Mouse (Mus musculus) intestine, embryonic 15.5 days (tissue): ENCODE measurements around the gene Gmnc. TPM values are rescaled to one million over a fixed set of nuclear protein-coding genes. Genes with fewer than 3 reads are reported as not detected.

ENCODE experiments used
- ATAC-seq: fragments of 200-750 bp; cut with Nextera tagmentation; 2 replicates; pipeline ENCODE4 v1.8.0; 2017; ENCODE audit warnings: moderate TSS enrichment, moderate library complexity
- H3K27ac ChIP-seq: fragments of 300-500 bp; sonication (generic); 2 replicates; pipeline ENCODE4 v1.5.1; 2015; ENCODE audit warnings: mild to moderate bottlenecking, inconsistent platforms
- H3K27me3 ChIP-seq: fragments of 300-500 bp; sonication (generic); replicated peaks from 2 replicates; pipeline ENCODE4 v1.6.1; 2015; ENCODE audit warnings: inconsistent platforms
- H3K36me3 ChIP-seq: fragments of 300-500 bp; sonication (generic); 2 replicates; pipeline ENCODE4 v1.6.1; 2015; ENCODE audit warnings: inconsistent platforms
- H3K4me1 ChIP-seq: fragments of 300-500 bp; sonication (generic); replicated peaks from 2 replicates; pipeline ENCODE4 v1.6.1; 2015; ENCODE audit warnings: inconsistent platforms
- H3K4me2 ChIP-seq: fragments of 300-500 bp; sonication (generic); replicated peaks from 2 replicates; pipeline ENCODE4 v1.6.1; 2015; ENCODE audit warnings: mild to moderate bottlenecking, inconsistent platforms
- H3K4me3 ChIP-seq: fragments of 300-500 bp; sonication (generic); replicated peaks from 2 replicates; pipeline ENCODE4 v1.5.1; 2015; ENCODE audit warnings: inconsistent platforms
- H3K9ac ChIP-seq: fragments of 300-500 bp; sonication (generic); 2 replicates; pipeline ENCODE4 v1.6.1; 2015; ENCODE audit warnings: inconsistent platforms
- H3K9me3 ChIP-seq: fragments of 300-500 bp; sonication (generic); 2 replicates; pipeline ENCODE4 v1.6.1; 2016; ENCODE audit warnings: inconsistent platforms
- WGBS: fragments of 180-500 bp; shearing (Covaris S2); methylation state at CpG from one replicate; pipeline ENCODE4 v1.1.7; 2015; 5-methylcytosine and 5-hydroxymethylcytosine counted together
- polyA plus RNA-seq: library from polyadenylated mRNA; unstranded; fragments of >200 nt; fragmentation: Nextera tagmentation; extraction: Ambion mirVana; gene quantifications from 2 replicates; pipeline ENCODE4 v1.2.1, GENCODE M21; 2015

Gene Gmnc
- polyA plus RNA-seq, 1 experiment from 2014 or later: 0.04 TPM

DNA sequence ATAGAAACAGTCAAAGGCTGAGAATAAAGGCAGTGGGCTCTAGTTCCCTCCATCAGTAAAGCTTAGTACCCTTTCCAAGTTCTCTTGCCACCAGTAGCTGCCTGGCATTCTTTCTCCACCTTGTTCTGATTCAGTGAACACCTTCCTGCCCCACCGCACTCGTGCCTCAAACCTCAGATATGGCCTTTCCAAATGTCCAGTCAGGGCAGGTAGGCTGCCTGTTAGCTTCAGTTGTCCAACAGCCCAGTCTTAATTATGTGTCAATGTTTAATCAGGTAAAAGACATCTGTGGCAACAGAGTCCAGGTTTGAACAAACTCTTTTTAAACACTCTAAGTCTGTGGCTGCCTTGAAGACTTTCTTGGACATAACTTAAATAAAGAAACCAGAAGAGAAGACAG is 24.6 kb downstream of the Gmnc start:
- Histone ChIP-seq H3K9ac (no peak overlapping the region), H3K27me3 (peaks cover 6% of the 10 kb centered on the region; the same call in 1 of the 2 replicates), H3K36me3 (no peaks in the 10 kb centered on the region), H3K4me1 (0 out of 2 replicates have a peak, but pooled peaks cover 6% of the 10 kb centered on the region), H3K4me3 (no peak overlapping the region), H3K9me3 (no peaks in the 10 kb centered on the region), H3K4me2 (no peak overlapping the region), H3K27ac (no peak overlapping the region)
- no peak for ATAC-seq
- WGBS: 74% methylated on average over 2 of the region's 2 CpGs

DNA sequence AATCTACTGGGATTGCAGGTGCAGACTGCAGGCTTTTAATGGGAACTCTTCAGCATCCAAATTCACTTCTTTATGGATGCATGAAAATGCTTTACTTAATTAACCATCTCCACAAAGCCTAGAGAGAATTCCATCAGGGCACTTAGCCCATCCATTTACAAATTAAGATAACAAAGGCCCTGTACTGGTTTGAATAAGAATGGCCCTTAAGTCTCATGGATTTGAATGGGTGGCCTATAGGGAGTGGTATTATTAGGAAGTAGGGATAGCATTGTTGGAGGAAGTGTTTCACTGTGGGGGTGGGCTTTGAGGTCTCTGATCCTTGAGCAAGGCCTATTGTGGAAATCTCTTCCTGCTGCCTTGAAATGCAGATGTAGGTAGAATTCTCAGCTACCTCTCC is 29.5 kb downstream of the Gmnc start:
- Histone ChIP-seq H3K4me2 (no peak overlapping the region), H3K9ac (no peak overlapping the region), H3K4me3 (no peak overlapping the region), H3K4me1 (no peaks in the 10 kb centered on the region), H3K9me3 (no peaks in the 10 kb centered on the region), H3K27me3 (no peaks in the 10 kb centered on the region), H3K36me3 (no peaks in the 10 kb centered on the region), H3K27ac (no peak overlapping the region)
- ATAC-seq: no peak

DNA sequence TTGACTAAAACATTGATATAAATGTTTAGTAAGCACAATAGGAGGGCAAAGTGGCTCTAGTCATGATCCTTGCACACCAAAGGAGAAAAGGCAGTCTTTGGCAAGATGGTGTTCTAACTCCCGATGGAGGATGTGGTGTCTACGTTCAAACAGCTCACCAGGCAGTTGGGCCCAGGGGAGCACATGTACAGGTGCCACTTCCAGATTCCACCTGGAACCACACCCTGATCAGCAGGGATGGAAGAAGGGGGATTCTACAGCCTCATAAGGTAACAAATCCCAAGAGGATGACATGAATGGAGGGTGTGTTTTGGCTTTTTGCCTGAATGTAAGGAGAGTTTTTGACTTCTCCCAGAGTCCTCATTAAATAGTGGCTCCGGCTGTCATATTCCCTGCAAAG is 39.9 kb downstream of the Gmnc start:
- no peaks in the 10 kb centered on the region for H3K9me3 ChIP-seq
- ATAC-seq: no peak

DNA sequence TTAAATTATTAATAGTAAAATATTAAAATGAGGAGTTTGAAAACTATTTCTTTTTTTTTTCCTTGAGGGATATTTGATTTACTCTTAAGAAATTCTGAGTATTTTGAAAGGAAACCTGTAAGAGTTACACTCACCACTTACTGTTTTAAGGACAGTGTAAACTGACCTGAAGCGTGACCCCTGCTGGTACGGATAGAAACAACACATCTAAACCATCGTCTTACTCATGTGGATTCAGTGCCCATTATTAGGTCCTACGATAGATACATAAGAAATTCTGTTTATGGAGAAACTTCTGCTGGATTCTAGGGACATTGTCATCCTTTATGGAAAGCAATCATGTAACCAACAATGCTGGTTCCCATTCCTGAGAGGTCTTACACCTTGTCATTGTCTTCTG is 41.2 kb downstream of the Gmnc start:
- WGBS: 38% methylated on average over 4 of the region's 4 CpGs
- H3K9ac ChIP-seq: no peak overlapping the region
- no peaks in the 10 kb centered on the region for H3K27me3 ChIP-seq
- H3K4me3 ChIP-seq: no peak overlapping the region
- no peaks in the 10 kb centered on the region for H3K36me3 ChIP-seq
- no peak for ATAC-seq
- H3K27ac ChIP-seq: no peak overlapping the region
- H3K9me3 ChIP-seq: no peaks in the 10 kb centered on the region
- no peak overlapping the region for H3K4me2 ChIP-seq
- no peaks in the 10 kb centered on the region for H3K4me1 ChIP-seq

More for the DNA sequence above, 39.9 kb downstream of the Gmnc start:
- Histone ChIP-seq H3K27me3 (no peaks in the 10 kb centered on the region), H3K4me1 (no peaks in the 10 kb centered on the region), H3K4me3 (no peak overlapping the region), H3K27ac (no peak overlapping the region), H3K36me3 (no peaks in the 10 kb centered on the region), H3K9ac (no peak overlapping the region), H3K4me2 (no peak overlapping the region)
- 85% methylated on average over 3 of the region's 3 CpGs for WGBS

DNA sequence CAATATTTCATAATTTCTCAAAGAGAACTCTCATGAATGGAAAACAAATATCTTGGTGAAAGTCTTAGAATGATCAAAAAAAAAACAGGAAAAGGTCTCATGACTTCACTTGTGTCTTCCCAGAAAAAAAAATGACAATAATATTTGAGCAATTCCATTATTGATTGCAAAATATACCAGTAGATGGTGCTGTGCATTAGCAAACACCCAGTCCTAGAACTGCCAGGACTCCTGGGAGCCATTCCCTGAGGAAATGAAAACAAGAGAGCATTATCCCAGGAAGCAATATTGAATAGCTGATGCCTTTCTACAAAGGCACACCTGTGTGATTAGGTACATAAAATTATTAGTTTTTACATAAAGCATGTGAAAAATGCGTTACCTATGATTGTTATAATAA is 87.5 kb downstream of the Gmnc start:
- Histone ChIP-seq H3K36me3 (no peaks in the 10 kb centered on the region), H3K9me3 (no peaks in the 10 kb centered on the region), H3K4me2 (no peak overlapping the region), H3K27me3 (no peaks in the 10 kb centered on the region), H3K9ac (no peak overlapping the region), H3K4me3 (no peak overlapping the region), H3K4me1 (no peaks in the 10 kb centered on the region), H3K27ac (no peak overlapping the region)
- ATAC-seq: no peak
- WGBS: 85% methylated on average over 1 of the region's 1 CpGs

DNA sequence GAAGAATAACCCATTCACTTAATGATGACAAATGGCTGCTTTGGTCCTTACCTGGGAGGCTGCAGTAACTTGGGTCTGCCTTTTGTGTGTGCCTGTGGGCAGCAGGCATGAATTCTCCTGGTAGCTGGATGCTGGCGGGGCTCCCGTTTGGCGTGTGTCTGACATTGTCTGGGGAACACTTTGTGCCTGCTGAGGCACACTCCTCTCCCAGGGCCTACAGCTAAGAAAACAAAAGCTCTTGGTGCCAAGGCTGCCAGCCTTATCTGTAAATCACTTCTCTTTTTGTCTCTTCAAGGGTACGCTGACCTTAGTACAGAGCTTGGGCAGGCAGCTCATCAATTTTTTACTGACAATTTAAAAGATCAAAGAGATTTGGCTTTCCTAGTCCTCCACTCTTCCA is 90.0 kb downstream of the Gmnc start:
- Histone ChIP-seq H3K4me1 (no peaks in the 10 kb centered on the region), H3K36me3 (no peaks in the 10 kb centered on the region), H3K27ac (no peak overlapping the region), H3K9me3 (no peaks in the 10 kb centered on the region), H3K9ac (no peak overlapping the region), H3K4me2 (no peak overlapping the region), H3K4me3 (no peak overlapping the region), H3K27me3 (no peaks in the 10 kb centered on the region)
- WGBS: 39% methylated on average over 4 of the region's 4 CpGs
- ATAC-seq: no peak

DNA sequence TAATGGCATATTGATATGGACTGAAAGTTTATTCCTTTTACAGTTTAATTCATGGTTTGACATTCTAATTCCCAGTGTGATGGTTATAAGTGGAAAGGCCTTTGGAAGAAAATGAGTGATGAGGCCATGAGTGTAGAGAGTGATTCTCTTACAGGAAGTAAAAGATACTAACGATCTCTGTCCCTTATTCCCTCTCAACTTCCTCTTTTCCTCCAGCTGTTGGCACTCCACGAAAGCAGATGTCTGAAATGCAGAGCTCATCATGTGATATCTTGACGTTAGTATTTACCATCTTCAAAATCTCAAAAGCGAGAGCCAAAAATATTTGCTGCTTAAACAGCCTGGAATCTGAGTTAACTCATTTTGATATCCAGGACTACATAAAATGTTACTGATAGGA is 105.1 kb downstream of the Gmnc start:
- ATAC-seq: no peak
- 51% methylated on average over 4 of the region's 4 CpGs for WGBS
- no peaks in the 10 kb centered on the region for H3K4me1 ChIP-seq

DNA sequence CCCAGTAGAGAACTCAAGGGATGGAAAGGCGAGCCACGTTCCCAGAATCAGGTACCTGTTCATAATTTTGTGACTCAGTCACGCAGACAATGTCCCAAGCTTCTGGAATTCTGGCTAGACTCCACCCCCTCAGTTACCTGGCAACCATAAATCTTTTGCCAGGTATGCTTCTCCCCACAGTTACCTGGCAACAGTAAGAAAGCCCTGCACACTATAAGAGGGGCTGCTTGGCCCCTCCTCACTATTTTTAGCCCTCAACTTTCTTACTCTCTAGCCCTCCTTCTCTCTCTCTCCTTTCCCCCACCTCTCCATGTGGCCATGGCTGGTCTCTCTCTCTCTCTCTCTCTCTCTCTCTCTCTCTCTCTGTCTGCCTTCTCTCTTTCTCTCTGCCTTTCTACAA is 114.6 kb downstream of the Gmnc start:
- Histone ChIP-seq H3K36me3 (no peaks in the 10 kb centered on the region), H3K4me3 (no peak overlapping the region), H3K27ac (no peak overlapping the region), H3K4me2 (no peak overlapping the region), H3K9ac (no peak overlapping the region), H3K9me3 (no peaks in the 10 kb centered on the region), H3K27me3 (no peaks in the 10 kb centered on the region), H3K4me1 (no peaks in the 10 kb centered on the region)
- WGBS: 74% methylated on average over 3 of the region's 3 CpGs
- no peak for ATAC-seq

More for the DNA sequence above, 105.1 kb downstream of the Gmnc start:
- Histone ChIP-seq H3K9ac (no peak overlapping the region), H3K4me3 (no peak overlapping the region), H3K4me2 (no peak overlapping the region), H3K36me3 (no peaks in the 10 kb centered on the region), H3K9me3 (no peaks in the 10 kb centered on the region), H3K27ac (no peak overlapping the region), H3K27me3 (no peaks in the 10 kb centered on the region)
